Mouse (Mus musculus) embryonic stem cell, embryonic (primary cell): ENCODE measurements around the gene Il4ra.

Experiments
- CTCF ChIA-PET, 4 experiments: fragments of 300-600 bp in 2 of 4; fragments of 350-600 bp in 2 of 4; sonication (Branson Sonifier 250); formaldehyde crosslinking; loops; one replicate each; lab custom pipeline; 2022; ENCODE audit warnings: inconsistent platforms in 2 of 4; lab: Charles Lee
- POLR2A ChIA-PET, 4 experiments: fragments of 300-600 bp in 2 of 4; fragments of 350-600 bp in 2 of 4; sonication (Branson Sonifier 250); formaldehyde crosslinking; loops; one replicate each; lab custom pipeline; 2022; ENCODE audit warnings: antibody characterized with exemption in 4 of 4, inconsistent platforms in 1 of 4; lab: Charles Lee

The Il4ra gene

DNA sequence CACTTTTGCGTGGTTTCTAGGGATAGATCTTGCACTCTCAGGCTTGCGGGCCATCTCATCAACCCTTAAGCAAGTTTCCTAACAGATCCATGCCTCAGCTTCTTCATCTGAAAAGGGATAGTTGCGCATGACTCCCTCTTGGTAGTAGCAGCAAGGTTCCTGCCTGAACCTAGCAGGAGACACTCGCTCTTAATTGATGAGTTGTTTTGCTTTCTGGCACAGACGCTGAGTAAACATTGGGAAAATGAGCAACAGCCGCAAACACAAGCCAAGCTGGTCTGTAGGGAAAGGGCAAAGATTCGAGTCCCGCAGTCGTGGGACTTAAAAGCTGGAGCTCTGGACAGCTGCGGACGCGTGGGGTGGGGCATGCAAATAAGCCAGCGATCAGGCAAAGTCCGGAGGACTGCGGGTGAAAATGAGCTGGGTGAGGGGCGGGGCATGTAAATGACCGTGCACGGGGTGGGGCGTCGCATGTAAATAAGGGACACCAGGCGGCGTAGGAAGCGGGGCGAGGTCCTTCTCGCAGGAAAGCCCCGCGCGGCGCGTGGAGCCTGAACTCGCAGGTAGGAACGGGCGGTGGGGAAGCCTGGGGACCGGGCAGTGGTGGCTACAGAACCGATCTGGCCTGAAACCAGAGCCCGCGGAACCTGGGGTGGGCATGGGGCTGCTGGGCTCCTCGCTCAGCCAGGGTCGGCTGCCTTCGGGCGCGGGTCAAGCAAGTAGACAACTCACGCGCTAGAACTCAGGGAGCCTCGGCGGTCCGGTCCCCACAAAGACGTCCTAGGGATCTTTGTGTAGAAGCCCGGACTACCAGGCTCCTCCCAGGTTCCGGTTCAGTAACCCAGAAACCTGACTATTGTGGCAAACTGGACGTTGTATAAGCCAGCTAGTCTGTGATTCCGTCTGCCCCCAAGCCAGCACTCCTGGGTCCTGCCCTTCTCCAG lies at the start of gene Il4ra:
Gene Il4ra (plus strand): TSS at position 355 of the 944 bp plus-strand sequence.
- ChIA-PET POLR2A (interaction anchor here in 3 of 4 experiments (0.6 to 2.2 kb wide), 20 partner anchors 8 to 260 kb away, joined by 3 to 23 read pairs (median 4); partner anchors contain the start of genes Nsmce1 (in 3 of the 3) and Kdm8 (in 1 of the 3)), CTCF (interaction anchor here in 1 of 4 experiments (0.6 to 1.5 kb wide), 5 partner anchors 9 to 1267 kb away, joined by 3 to 6 read pairs (median 4); partner anchors contain the start of gene Nsmce1)

- POLR2A ChIA-PET = interaction anchor here in 2 of 4 experiments (0.7 to 0.8 kb wide), 3 partner anchors 12 to 1660 kb away, joined by 3 to 5 read pairs (median 3); partner anchors contain the start of gene Nsmce1 (in 1 of the 2)
- CTCF ChIA-PET = no interaction called here
These were observed 48.4 kb upstream of the Il4ra start for GRCm38 (mm10) chr7:125503374-125504092.

- CTCF ChIA-PET = interaction anchor here in 1 of 4 experiments (0.6 kb wide), 1 partner anchor 243 kb away, joined by 3 read pairs; no protein-coding TSS in a partner anchor
These were observed 47.3 kb upstream of the Il4ra start for GRCm38 (mm10) chr7:125504618-125505017.

DNA sequence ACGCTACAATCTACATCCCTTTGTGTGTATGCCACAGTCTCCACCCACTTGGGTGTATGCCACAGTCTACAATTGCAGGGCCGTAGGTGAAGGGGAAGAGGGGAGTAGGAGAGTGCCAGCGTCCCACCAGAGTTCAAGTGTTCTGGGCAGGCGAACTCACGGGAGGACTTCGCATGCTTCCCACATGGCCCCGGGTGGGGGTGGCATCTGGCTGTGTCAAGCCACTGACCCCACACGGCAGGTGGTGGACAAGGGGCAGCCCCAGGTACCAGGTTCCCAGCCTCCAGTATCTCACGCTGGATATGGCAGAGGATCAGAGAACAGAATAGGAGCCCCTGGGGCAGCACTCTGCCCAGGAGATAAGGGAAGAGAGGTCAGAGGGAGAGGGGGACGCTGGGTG lies 46.4 kb upstream of the Il4ra start:
- CTCF ChIA-PET = interaction anchor here in 1 of 4 experiments (0.6 kb wide), 1 partner anchor 1579 kb away, joined by 8 read pairs; no protein-coding TSS in a partner anchor
- POLR2A ChIA-PET = interaction anchor here in 1 of 4 experiments (0.6 kb wide), 1 partner anchor 557 kb away, joined by 3 read pairs; no protein-coding TSS in a partner anchor

More at GRCm38 (mm10) chr7:125504618-125505017, 47.3 kb upstream of the Il4ra start:
- POLR2A ChIA-PET = no interaction called here

DNA sequence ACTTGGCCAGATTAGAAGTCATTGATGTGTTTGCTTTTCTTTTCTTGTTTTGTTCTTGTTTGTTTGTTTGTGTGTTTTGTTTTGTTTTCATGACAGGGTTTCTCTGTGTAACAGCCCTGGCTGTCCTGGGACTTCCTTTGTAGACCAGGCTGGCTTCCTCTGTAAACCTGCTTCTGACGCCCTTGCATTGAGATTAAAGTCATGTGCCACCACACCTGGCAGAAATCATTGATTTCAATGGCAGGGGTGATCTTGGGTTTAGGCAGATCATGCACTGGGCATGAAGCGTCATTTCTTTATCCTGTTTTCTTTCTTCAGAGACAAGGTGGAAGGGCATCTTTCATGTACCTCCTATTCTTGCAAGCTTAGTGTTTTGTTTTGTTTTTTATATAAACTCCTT lies 44.6 kb upstream of the Il4ra start:
- CTCF ChIA-PET = no interaction called here

DNA sequence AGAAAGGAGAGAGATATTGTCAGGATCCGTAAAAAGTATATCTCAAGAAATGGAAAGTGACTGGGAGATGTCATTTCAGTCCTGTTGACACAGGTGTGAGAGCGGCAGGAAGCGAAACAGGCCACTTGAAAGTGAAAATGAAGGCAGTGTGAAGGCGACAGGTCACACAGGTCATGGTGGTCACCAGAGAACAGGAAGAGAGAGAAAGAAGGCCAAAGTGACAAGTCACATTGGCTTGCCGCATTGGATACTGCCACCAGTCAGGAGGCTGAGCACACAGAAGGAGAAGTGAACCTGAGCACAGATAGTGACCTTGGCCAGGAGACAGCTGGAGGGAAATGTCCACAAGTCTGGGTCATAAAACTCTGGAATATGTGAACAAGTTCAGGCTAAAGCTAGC lies 40.5 kb upstream of the Il4ra start:
- POLR2A ChIA-PET = no interaction called here
- CTCF ChIA-PET = no interaction called here

More for the DNA sequence above, 44.6 kb upstream of the Il4ra start:
- POLR2A ChIA-PET = interaction anchor here in 1 of 4 experiments (1.3 kb wide), 1 partner anchor 34 kb away, joined by 5 read pairs; no protein-coding TSS in a partner anchor

DNA sequence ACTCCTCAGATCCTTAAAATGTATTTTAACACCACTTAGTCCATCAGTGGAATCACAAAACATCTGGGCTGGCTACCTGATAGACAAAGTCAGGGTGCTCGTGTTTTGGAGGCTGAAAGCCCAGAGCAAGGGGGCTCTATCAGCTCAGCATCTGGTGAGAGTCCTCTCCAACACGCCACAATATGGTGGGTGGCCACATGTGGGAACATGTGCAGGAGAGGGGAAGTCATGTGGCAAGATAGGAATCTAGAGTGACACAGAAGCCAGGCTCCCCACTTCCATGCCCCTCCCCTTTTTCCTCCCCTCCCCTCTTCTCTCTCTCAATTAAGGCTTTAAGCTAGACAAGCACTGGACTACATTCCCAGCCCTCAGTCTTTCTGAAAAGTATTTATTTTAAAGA lies 40.1 kb upstream of the Il4ra start:
- ChIA-PET CTCF (interaction anchor here in 1 of 4 experiments (0.6 kb wide), 1 partner anchor 11 kb away, joined by 3 read pairs; no protein-coding TSS in a partner anchor), POLR2A (interaction anchor here in 1 of 4 experiments (0.7 kb wide), 1 partner anchor 196 kb away, joined by 7 read pairs; no protein-coding TSS in a partner anchor)

DNA sequence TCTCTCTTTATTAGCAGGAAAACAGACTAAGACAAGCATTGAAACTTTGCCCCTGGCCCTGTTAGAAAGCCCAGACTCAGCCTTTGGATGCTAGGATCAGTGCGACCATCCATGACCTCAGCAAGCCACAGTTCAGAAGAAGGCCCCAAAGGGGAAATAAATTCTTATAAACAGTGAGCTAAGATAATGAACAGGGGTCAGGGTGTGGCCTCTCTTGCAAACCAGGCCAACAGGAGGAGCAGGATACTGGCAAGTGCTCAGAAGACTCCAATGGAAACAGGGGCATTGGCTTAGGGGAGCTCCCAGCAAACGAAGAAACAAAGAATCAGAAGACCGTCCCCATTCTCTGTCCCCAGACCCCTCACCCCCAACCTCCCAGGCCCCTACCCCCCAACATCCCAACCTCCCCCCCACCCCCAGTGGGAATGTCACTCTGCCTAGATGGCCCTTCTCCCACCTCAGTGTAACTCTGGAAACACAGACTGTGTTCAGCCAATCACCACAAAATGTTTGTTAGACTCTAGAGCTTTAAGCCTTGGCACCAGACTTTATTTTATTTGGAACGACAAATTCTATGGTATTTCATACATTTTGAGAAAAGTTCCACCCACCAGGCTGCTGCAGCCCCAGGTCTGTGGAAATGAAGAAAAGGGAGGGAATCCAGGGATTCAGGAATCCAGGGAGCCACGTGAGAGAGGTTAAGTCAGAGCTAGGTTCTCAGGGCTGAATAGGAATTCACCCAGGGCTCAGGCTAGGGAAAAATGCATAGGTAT lies 36.7 kb upstream of the Il4ra start:
- CTCF ChIA-PET = no interaction called here
- POLR2A ChIA-PET = interaction anchor here in 2 of 4 experiments (0.7 to 1.0 kb wide), 2 partner anchors 24 to 37 kb away, joined by 3 to 9 read pairs; partner anchors contain the start of genes Il4ra (in 1 of the 2) and Nsmce1 (in 1 of the 2)

GRCm38 (mm10) chr7:125516723-125517122 lies 35.2 kb upstream of the Il4ra start:
- ChIA-PET POLR2A (no interaction called here), CTCF (no interaction called here)

GRCm38 (mm10) chr7:125517470-125517869 lies 34.5 kb upstream of the Il4ra start:
- CTCF ChIA-PET = interaction anchor here in 1 of 4 experiments (0.6 kb wide), 1 partner anchor 416 kb away, joined by 3 read pairs; no protein-coding TSS in a partner anchor
- POLR2A ChIA-PET = no interaction called here

GRCm38 (mm10) chr7:125519715-125520114 lies 32.2 kb upstream of the Il4ra start:
- POLR2A ChIA-PET = no interaction called here
- CTCF ChIA-PET = no interaction called here

GRCm38 (mm10) chr7:125523051-125523450 lies 28.9 kb upstream of the Il4ra start:
- ChIA-PET POLR2A (interaction anchor here in 1 of 4 experiments (0.9 kb wide), 1 partner anchor 29 kb away, joined by 3 read pairs; the partner anchor contains the start of gene Il4ra), CTCF (no interaction called here)

- ChIA-PET CTCF (no interaction called here), POLR2A (interaction anchor here in 1 of 4 experiments (0.8 kb wide), 1 partner anchor 13 kb away, joined by 3 read pairs; no protein-coding TSS in a partner anchor)
These were observed 24.7 kb upstream of the Il4ra start for GRCm38 (mm10) chr7:125527186-125527585.

- ChIA-PET POLR2A (interaction anchor here in 1 of 4 experiments (0.8 kb wide), 1 partner anchor 12 kb away, joined by 3 read pairs; no protein-coding TSS in a partner anchor), CTCF (no interaction called here)
These were observed 23.9 kb upstream of the Il4ra start for GRCm38 (mm10) chr7:125527901-125528580.

DNA sequence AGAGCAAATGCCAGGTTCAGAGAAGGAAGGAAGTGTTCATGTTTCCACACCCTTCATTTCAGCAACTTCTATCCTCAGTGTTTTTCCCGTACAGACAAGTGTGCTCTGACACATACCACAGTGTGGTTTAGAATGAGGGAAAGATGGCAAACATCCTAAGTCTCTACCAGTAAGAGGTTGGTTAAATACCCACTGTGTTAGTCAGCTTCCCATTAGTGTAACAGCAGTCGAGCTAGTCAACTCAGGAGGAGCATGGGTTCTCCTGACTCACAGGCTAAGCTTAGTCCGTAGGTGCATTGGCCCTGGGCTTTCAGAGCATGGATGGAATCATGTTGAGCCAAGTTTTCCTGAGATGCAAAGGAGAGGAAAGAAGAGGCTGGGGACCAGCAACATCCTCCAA lies 12.6 kb upstream of the Il4ra start:
- ChIA-PET CTCF (interaction anchor here in 2 of 4 experiments (0.6 kb wide), 2 partner anchors 70 to 155 kb away, joined by 3 read pairs; no protein-coding TSS in a partner anchor), POLR2A (interaction anchor here in 1 of 4 experiments (0.7 to 2.0 kb wide), 2 partner anchors 12 to 48 kb away, joined by 3 to 6 read pairs; partner anchors contain the start of gene Nsmce1)

DNA sequence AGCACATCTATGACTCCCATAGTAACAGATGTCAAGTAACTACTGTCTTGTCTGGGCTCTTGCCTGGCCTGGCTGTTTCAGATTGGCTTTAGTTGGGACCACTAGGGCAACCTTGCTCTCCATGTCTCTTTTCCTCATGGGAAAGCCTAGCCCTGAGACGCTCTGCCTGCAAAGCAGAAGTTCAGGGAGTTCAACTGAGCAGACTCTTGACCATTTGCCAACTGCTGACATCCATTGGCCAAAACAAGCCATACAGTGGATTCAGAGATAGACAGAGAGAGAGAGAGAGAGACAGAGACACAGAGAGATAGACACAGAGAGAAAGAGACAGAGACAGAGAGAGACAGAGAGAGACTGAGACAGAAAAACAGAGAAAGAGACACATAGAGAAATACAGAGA lies 10.9 kb upstream of the Il4ra start:
- CTCF ChIA-PET = no interaction called here
- POLR2A ChIA-PET = no interaction called here

DNA sequence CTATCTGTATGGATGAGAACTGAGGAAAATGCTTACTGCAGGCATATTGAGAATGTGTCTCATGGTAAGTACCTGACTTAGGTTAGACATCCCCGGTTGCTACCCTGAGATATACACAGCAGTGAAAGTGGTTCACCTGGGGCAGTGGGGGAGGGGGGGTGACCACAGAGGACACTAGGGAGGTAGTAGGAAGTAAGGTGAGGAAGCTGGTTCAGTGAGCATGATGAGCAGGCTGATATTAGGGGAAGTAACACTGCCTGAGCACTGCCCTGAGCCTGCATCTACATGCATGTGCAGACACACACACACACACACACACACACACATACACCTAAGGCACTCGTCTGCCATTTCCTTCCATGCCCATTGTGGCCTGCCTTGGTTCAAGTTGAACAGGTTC lies 10.1 kb upstream of the Il4ra start:
- CTCF ChIA-PET = interaction anchor here in 1 of 4 experiments (0.8 kb wide), 1 partner anchor 72 kb away, joined by 3 read pairs; no protein-coding TSS in a partner anchor
- POLR2A ChIA-PET = no interaction called here
